ENCODE assay signal across 8 mouse cellular contexts in the genomic region with DNA sequence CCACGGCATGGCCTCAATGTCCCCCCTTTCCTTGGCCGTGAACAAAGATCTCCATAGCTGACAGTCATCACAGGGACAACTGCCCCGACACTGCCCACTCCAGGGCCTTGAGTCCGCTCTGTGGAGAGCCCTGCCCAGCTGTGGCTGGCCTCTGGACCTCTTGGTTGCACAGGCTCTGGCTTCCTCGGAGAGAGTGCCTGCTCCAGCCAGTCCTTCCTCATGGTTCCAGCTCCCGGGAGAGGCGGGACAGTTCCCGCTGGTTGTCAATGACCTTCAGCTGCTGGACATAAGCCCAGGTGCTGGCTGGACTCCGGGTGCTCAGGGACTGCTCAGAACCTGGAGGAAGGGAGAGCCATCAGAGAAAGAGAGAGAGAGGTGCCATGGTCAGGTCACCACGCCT. TPM values are rescaled to one million over a fixed set of nuclear protein-coding genes. Genes with fewer than 3 reads are reported as not detected.
DNase-seq lines count a peak whose midpoint lies in the region; TF ChIP-seq lines count a peak whose summit lies in the region.

No protein-coding gene starts in this region.

- H3K27ac ChIP-seq in layer of hippocampus, adult 2 months, result peak overlapping the region; percentile 67

- TF ChIP-seq CTCF in layer of hippocampus, adult 2 months (conservative IDR thresholded peaks at IDR 0.05), result no peak

- H3K4me3 ChIP-seq in layer of hippocampus, adult 2 months, result no peak overlapping the region

- DNase-seq in layer of hippocampus, adult 2 months (ENCODE audit: low spot score in 2 of 2), result peak in 1 of 2 experiments; percentile 43
- DNase-seq in layer of hippocampus, adult 9-11 months, result no peak
- DNase-seq in adrenal gland, adult (ENCODE audit: inconsistent age in 2 of 2, low spot score in 1 of 2), result peak; percentile 91 to 94
- DNase-seq in gastrocnemius, postnatal 25 days, result peak; percentile 84
- peak; percentile 92 for DNase-seq in kidney, adult 9 months
- no peak for DNase-seq in left cerebral cortex, adult 18-20 months (ENCODE audit: low spot score in 2 of 2)
- DNase-seq in natural killer cell, adult 2 months (ENCODE audit: low spot score in 2 of 2), result no peak
- DNase-seq in spleen, adult 18-20 months, result no peak

RNA-seq across cellular contexts. Expression of gene Endou, which starts 14.2 kb away (rescaled TPM):
- under 1 TPM; 0.59 to 0.96 TPM for total RNA-seq in layer of hippocampus, adult 2 months (2021)
- total RNA-seq in gastrocnemius, postnatal 25 days (2021), result under 1 TPM; 0.36 to 0.91 TPM
- 1 to 10 TPM; 5.2 to 5.4 TPM for total RNA-seq in left cerebral cortex, adult 18-20 months (2021)

RNA-seq across cellular contexts. Expression of gene Rapgef3, which starts 22.4 kb away (rescaled TPM):
- 10 to 100 TPM; 45.5 to 46.8 TPM for total RNA-seq in layer of hippocampus, adult 2 months (2021)
- 1 to 10 TPM; 3.7 to 8.1 TPM for total RNA-seq in gastrocnemius, postnatal 25 days (2021)
- total RNA-seq in left cerebral cortex, adult 18-20 months (2021), result 10 to 100 TPM; 42.6 to 44.7 TPM

RNA-seq across cellular contexts. Expression of gene Slc48a1, which starts 33.0 kb away (rescaled TPM):
- 100 to 1,000 TPM; 133 to 135 TPM for total RNA-seq in layer of hippocampus, adult 2 months (2021)
- total RNA-seq in gastrocnemius, postnatal 25 days (2021), result 10 to 100 TPM; 44.7 to 47.2 TPM
- 100 to 1,000 TPM; 154 to 168 TPM for total RNA-seq in left cerebral cortex, adult 18-20 months (2021)

RNA-seq across cellular contexts. Expression of gene Rpap3, which starts 39.7 kb away (rescaled TPM):
- 10 to 100 TPM; 25.6 to 25.9 TPM for total RNA-seq in layer of hippocampus, adult 2 months (2021)
- total RNA-seq in gastrocnemius, postnatal 25 days (2021), result 10 to 100 TPM in 1 of 2 experiments, 1 to 10 TPM in 1; 9.6 to 11.4 TPM
- total RNA-seq in left cerebral cortex, adult 18-20 months (2021), result 10 to 100 TPM; 29.2 to 29.7 TPM

Comparison
In these comparisons a context has a peak if more than half of its experiments do, and no peak if none do; other contexts are left out.
1. DNase-seq: peak in adrenal gland, adult (2 of 2), gastrocnemius, postnatal 25 days (single experiment) and kidney, adult 9 months (single experiment); none in layer of hippocampus, adult 9-11 months (single experiment), left cerebral cortex, adult 18-20 months (0 of 2), natural killer cell, adult 2 months (0 of 2) and spleen, adult 18-20 months (0 of 2).
2. RNA of gene Rapgef3, which starts 22.4 kb away (total RNA-seq): 45.5 to 46.8 TPM in layer of hippocampus, adult 2 months and 42.6 to 44.7 TPM in left cerebral cortex, adult 18-20 months; 3.7 to 8.1 TPM in gastrocnemius, postnatal 25 days; every median in the first group is over 4 times any median in the second.